Mouse (Mus musculus) heart, adult 9 months (tissue): ENCODE measurements around the gene Plce1.
"Not testable (repeated sequence)": the region's sequence is repeated elsewhere in the genome, so short reads cannot be mapped to it uniquely, and the experiment has no call there.

Source experiments
- DNase-seq, 2 experiments: peaks; one replicate each; pipeline ENCODE4 v3.0.0; 2022; ENCODE audit warnings: low spot score in 2 of 2

The Plce1 gene

GRCm38 (mm10) chr19:38632251-38632650, 151.3 kb downstream of the Plce1 start:
- peak in 1 of 2 experiments; percentile 17 for DNase-seq

GRCm38 (mm10) chr19:38633306-38633705, 152.4 kb downstream of the Plce1 start:
- no peak for DNase-seq

GRCm38 (mm10) chr19:38639050-38639449, 158.1 kb downstream of the Plce1 start:
- no peak for DNase-seq

GRCm38 (mm10) chr19:38639805-38640204, 158.9 kb downstream of the Plce1 start:
- DNase-seq = peak; percentile 60 to 61

GRCm38 (mm10) chr19:38642515-38642914, 161.6 kb downstream of the Plce1 start:
- not testable (repeated sequence) for DNase-seq

- no peak for DNase-seq
Observed at GRCm38 (mm10) chr19:38644871-38645595, 164.1 kb downstream of the Plce1 start.

- no peak for DNase-seq
Observed at GRCm38 (mm10) chr19:38657980-38658379, 177.1 kb downstream of the Plce1 start.

GRCm38 (mm10) chr19:38665398-38665797, 184.5 kb downstream of the Plce1 start:
- DNase-seq = no peak

GRCm38 (mm10) chr19:38672015-38672600, 191.2 kb downstream of the Plce1 start:
- DNase-seq = no peak

GRCm38 (mm10) chr19:38673936-38674335, 193.0 kb downstream of the Plce1 start:
- no peak for DNase-seq

- no peak for DNase-seq
Observed at GRCm38 (mm10) chr19:38678655-38679054, 197.7 kb downstream of the Plce1 start.

- no peak for DNase-seq
Observed at GRCm38 (mm10) chr19:38679520-38679919, 198.6 kb downstream of the Plce1 start.

- DNase-seq = no peak
Observed at GRCm38 (mm10) chr19:38687326-38687725, 206.4 kb downstream of the Plce1 start.

- DNase-seq = no peak
Observed at GRCm38 (mm10) chr19:38688741-38689507, 208.0 kb downstream of the Plce1 start.

GRCm38 (mm10) chr19:38690276-38690675, 209.4 kb downstream of the Plce1 start:
- DNase-seq = no peak

- no peak for DNase-seq
Observed at GRCm38 (mm10) chr19:38691533-38691932, 210.6 kb downstream of the Plce1 start.

- no peak for DNase-seq
Observed at GRCm38 (mm10) chr19:38693331-38693730, 212.4 kb downstream of the Plce1 start.

GRCm38 (mm10) chr19:38693769-38694168, 212.9 kb downstream of the Plce1 start:
- DNase-seq = no peak

GRCm38 (mm10) chr19:38701776-38702175, 220.9 kb downstream of the Plce1 start:
- no peak for DNase-seq

GRCm38 (mm10) chr19:38704742-38705141, 223.8 kb downstream of the Plce1 start:
- DNase-seq = no peak

GRCm38 (mm10) chr19:38705244-38705643, 224.3 kb downstream of the Plce1 start:
- no peak for DNase-seq

GRCm38 (mm10) chr19:38706449-38706848, 225.5 kb downstream of the Plce1 start:
- DNase-seq = no peak

GRCm38 (mm10) chr19:38709376-38709775, 228.5 kb downstream of the Plce1 start:
- DNase-seq = peak in 1 of 2 experiments; percentile 11
